Mouse (Mus musculus) testis, postnatal 10 days (tissue): Measurements from ENCODE around the gene Trp53rkb.
A peak's percentile ranks its signal among the peaks of the same experiment; 100 is the strongest.

Experiments used
- DNase-seq: peaks from one replicate; pipeline ENCODE4 v3.0.0; 2021; ENCODE audit warnings: low spot score

Trp53rkb gene

GRCm38 (mm10) chr2:166799615-166800472 lies 7.5 kb downstream of the Trp53rkb start:
- no peak for DNase-seq

GRCm38 (mm10) chr2:166800473-166800857 lies 8.1 kb downstream of the Trp53rkb start:
- DNase-seq = no peak

- DNase-seq = no peak
Observed at GRCm38 (mm10) chr2:166801436-166801835, 9.1 kb downstream of the Trp53rkb start.

GRCm38 (mm10) chr2:166803298-166803697 lies 11.0 kb downstream of the Trp53rkb start:
- DNase-seq = no peak

GRCm38 (mm10) chr2:166805250-166806172 lies 13.2 kb downstream of the Trp53rkb start, which contains the start of gene Arfgef2:
Arfgef2 (plus strand) TSS chr2:166805588.
- DNase-seq = peak; percentile 96

GRCm38 (mm10) chr2:166806173-166806705 lies 13.9 kb downstream of the Trp53rkb start:
- no peak for DNase-seq

- no peak for DNase-seq
Observed at GRCm38 (mm10) chr2:166806813-166807212, 14.5 kb downstream of the Trp53rkb start.

- DNase-seq = no peak
Observed at GRCm38 (mm10) chr2:166809499-166809898, 17.2 kb downstream of the Trp53rkb start.

GRCm38 (mm10) chr2:166810821-166811220 lies 18.5 kb downstream of the Trp53rkb start:
- no peak for DNase-seq

GRCm38 (mm10) chr2:166818463-166819143 lies 26.3 kb downstream of the Trp53rkb start:
- no peak for DNase-seq

- no peak for DNase-seq
Observed at GRCm38 (mm10) chr2:166819849-166820248, 27.5 kb downstream of the Trp53rkb start.

- DNase-seq = no peak
Observed at GRCm38 (mm10) chr2:166820844-166821243, 28.5 kb downstream of the Trp53rkb start.

- no peak for DNase-seq
Observed at GRCm38 (mm10) chr2:166821406-166821805, 29.1 kb downstream of the Trp53rkb start.

- no peak for DNase-seq
Observed at GRCm38 (mm10) chr2:166822119-166822826, 29.9 kb downstream of the Trp53rkb start.

- DNase-seq = no peak
Observed at GRCm38 (mm10) chr2:166822901-166823300, 30.6 kb downstream of the Trp53rkb start.

- no peak for DNase-seq
Observed at GRCm38 (mm10) chr2:166824386-166824785, 32.1 kb downstream of the Trp53rkb start.

- DNase-seq = no peak
Observed at GRCm38 (mm10) chr2:166824998-166825397, 32.7 kb downstream of the Trp53rkb start.

- no peak for DNase-seq
Observed at GRCm38 (mm10) chr2:166826491-166827224, 34.3 kb downstream of the Trp53rkb start.

GRCm38 (mm10) chr2:166828306-166828705 lies 36.0 kb downstream of the Trp53rkb start:
- DNase-seq = no peak

GRCm38 (mm10) chr2:166830350-166830749 lies 38.0 kb downstream of the Trp53rkb start:
- DNase-seq = no peak
